Mouse (Mus musculus) hindbrain, embryonic 14.5 days (tissue): Measurements from ENCODE around the gene Parp3. TPM values are rescaled to one million over a fixed set of nuclear protein-coding genes. Genes with fewer than 3 reads are reported as not detected.
A peak's percentile ranks its signal among the peaks of the same experiment; 100 is the strongest.

Source experiments
- ATAC-seq: fragments of 200-750 bp; cut with Nextera tagmentation; 2 replicates; pipeline ENCODE4 v1.8.0; 2017; ENCODE audit warnings: moderate number of reproducible peaks, mild to moderate bottlenecking, moderate TSS enrichment, moderate library complexity; ENCODE audit not compliant: low FRiP score
- DNase-seq: peaks from one replicate; pipeline ENCODE4 v3.0.0-alpha.2; 2015; ENCODE audit warnings: low spot score
- H3K27ac ChIP-seq: fragments of 300-500 bp; sonication (generic); 2 replicates; pipeline ENCODE4 v1.5.1; 2014; ENCODE audit warnings: mild to moderate bottlenecking, moderate library complexity
- H3K27me3 ChIP-seq: fragments of 300-500 bp; sonication (generic); 2 replicates; pipeline ENCODE4 v1.6.1; 2014; ENCODE audit warnings: mild to moderate bottlenecking, low read length, mixed read lengths; ENCODE audit not compliant: control insufficient read depth, insufficient read depth
- H3K36me3 ChIP-seq: fragments of 300-500 bp; sonication (generic); replicated peaks from 2 replicates; pipeline ENCODE4 v1.6.1; 2014; ENCODE audit not compliant: control insufficient read depth, insufficient read depth
- H3K4me1 ChIP-seq: fragments of 300-500 bp; sonication (generic); replicated peaks from 2 replicates; pipeline ENCODE4 v1.6.1; 2014; ENCODE audit warnings: antibody characterized with exemption, low read length, mixed read lengths; ENCODE audit not compliant: control insufficient read depth, insufficient read depth
- H3K4me2 ChIP-seq: fragments of 300-500 bp; sonication (generic); replicated peaks from 2 replicates; pipeline ENCODE4 v1.6.1; 2014; ENCODE audit warnings: mild to moderate bottlenecking, moderate library complexity
- H3K4me3 ChIP-seq: fragments of 300-500 bp; sonication (generic); replicated peaks from 2 replicates; pipeline ENCODE4 v1.5.1; 2014; ENCODE audit warnings: mild to moderate bottlenecking, low read length
- H3K9ac ChIP-seq: fragments of 300-500 bp; sonication (generic); 2 replicates; pipeline ENCODE4 v1.6.1; 2014
- H3K9me3 ChIP-seq: fragments of 300-500 bp; sonication (generic); 2 replicates; pipeline ENCODE4 v1.6.1; 2016; ENCODE audit warnings: low read length; ENCODE audit not compliant: control insufficient read depth
- WGBS: fragments of 180-500 bp; shearing (Covaris S2); extraction: QIAGEN DNeasy Blood & Tissue Kit; methylation state at CpG from one replicate; pipeline ENCODE4 v1.1.7; 2014; 5-methylcytosine and 5-hydroxymethylcytosine counted together
- polyA plus RNA-seq: library from polyadenylated mRNA; unstranded; fragments of >200 nt; fragmentation: Nextera tagmentation; extraction: Ambion mirVana; gene quantifications from 2 replicates; pipeline ENCODE4 v1.2.1, GENCODE M21; 2014

The Parp3 gene
- polyA plus RNA-seq, 1 experiment from 2014 or later: 0.52 TPM

- Histone ChIP-seq H3K9ac (peak overlapping the region; percentile 62), H3K4me1 (peaks cover 28% of the 10 kb centered on the region), H3K27ac (0 out of 2 replicates have a peak overlapping the region, but pooled peaks have one; percentile 36), H3K36me3 (no peaks in the 10 kb centered on the region), H3K27me3 (no peaks in the 10 kb centered on the region), H3K4me3 (peak overlapping the region; percentile 34), H3K9me3 (no peaks in the 10 kb centered on the region), H3K4me2 (peak overlapping the region; percentile 66)
- ATAC-seq: peak; percentile 55
- DNase-seq: peak; percentile 68
- 2% methylated on average over 23 of the region's 23 CpGs for WGBS
These were observed 28.2 kb downstream of the Parp3 start for GRCm38 (mm10) chr9:106448498-106449031.

GRCm38 (mm10) chr9:106447951-106448350 lies 28.8 kb downstream of the Parp3 start:
- Histone ChIP-seq H3K27ac (peak overlapping the region; percentile 62; the same call in 1 of the 2 replicates), H3K4me1 (peaks cover 27% of the 10 kb centered on the region), H3K27me3 (no peaks in the 10 kb centered on the region), H3K9ac (peak overlapping the region; percentile 67), H3K9me3 (no peaks in the 10 kb centered on the region), H3K4me3 (peak overlapping the region; percentile 44), H3K36me3 (no peaks in the 10 kb centered on the region), H3K4me2 (peak overlapping the region; percentile 66)
- DNase-seq (no peak), ATAC-seq (no peak)
- WGBS: 41% methylated on average over 9 of the region's 9 CpGs

GRCm38 (mm10) chr9:106447348-106447747 lies 29.4 kb downstream of the Parp3 start, which contains the start of the genes Abhd14b and Abhd14a:
TSS of gene Abhd14b (plus strand) at chr9:106447459.
TSS of gene Abhd14a (minus strand) at chr9:106447678.
- under 1% methylated on average over 24 of the region's 24 CpGs for WGBS
- Histone ChIP-seq H3K27ac (peak within 1 kb of the TSS; percentile 62; the same call in 1 of the 2 replicates), H3K9ac (peak within 1 kb of the TSS; percentile 67), H3K27me3 (no peaks in the 10 kb centered on the region), H3K4me2 (peak within 1 kb of the TSS; percentile 66), H3K36me3 (no peaks in the 10 kb centered on the region), H3K4me3 (peak within 1 kb of the TSS; percentile 44), H3K4me1 (peaks cover 21% of the 10 kb centered on the region), H3K9me3 (no peaks in the 10 kb centered on the region)
- DNase-seq (peak; percentile 89), ATAC-seq (peak; percentile 79)

- Histone ChIP-seq H3K27me3 (no peaks in the 10 kb centered on the region), H3K27ac (no peak overlapping the region), H3K36me3 (no peaks in the 10 kb centered on the region; the same call in 1 of the 2 replicates), H3K9ac (no peak overlapping the region), H3K9me3 (no peaks in the 10 kb centered on the region), H3K4me2 (no peak overlapping the region), H3K4me1 (peaks cover 21% of the 10 kb centered on the region), H3K4me3 (no peak overlapping the region)
- ATAC-seq (no peak), DNase-seq (no peak)
- 64% methylated on average over 4 of the region's 4 CpGs for WGBS
These were observed 31.9 kb downstream of the Parp3 start for GRCm38 (mm10) chr9:106444836-106445235.

- no peaks in the 10 kb centered on the region for H3K27me3 ChIP-seq
- H3K9me3 ChIP-seq: no peaks in the 10 kb centered on the region
- no peak overlapping the region for H3K4me3 ChIP-seq
- no peaks in the 10 kb centered on the region; the same call in 1 of the 2 replicates for H3K36me3 ChIP-seq
- peaks cover 17% of the 10 kb centered on the region for H3K4me1 ChIP-seq
- ATAC-seq (no peak), DNase-seq (no peak)
- 78% methylated on average over 5 of the region's 5 CpGs for WGBS
- H3K27ac ChIP-seq: no peak overlapping the region
- no peak overlapping the region for H3K4me2 ChIP-seq
- no peak overlapping the region for H3K9ac ChIP-seq
These were observed 34.1 kb downstream of the Parp3 start for GRCm38 (mm10) chr9:106442680-106443079.

- 90% methylated on average over 9 of the region's 9 CpGs for WGBS
- Histone ChIP-seq H3K27ac (no peak overlapping the region), H3K36me3 (peaks cover 28% of the 10 kb centered on the region), H3K4me1 (peaks cover 13% of the 10 kb centered on the region; the same call in 1 of the 2 replicates), H3K9ac (no peak overlapping the region), H3K27me3 (no peaks in the 10 kb centered on the region), H3K4me2 (no peak overlapping the region), H3K9me3 (no peaks in the 10 kb centered on the region), H3K4me3 (no peak overlapping the region)
- DNase-seq: no peak
- ATAC-seq: no peak
These were observed 40.2 kb downstream of the Parp3 start for GRCm38 (mm10) chr9:106436566-106436965.

- Histone ChIP-seq H3K4me1 (peaks cover 14% of the 10 kb centered on the region), H3K27ac (no peak overlapping the region), H3K4me2 (no peak overlapping the region), H3K27me3 (no peaks in the 10 kb centered on the region), H3K9ac (no peak overlapping the region), H3K36me3 (peaks cover 39% of the 10 kb centered on the region), H3K4me3 (no peak overlapping the region), H3K9me3 (no peaks in the 10 kb centered on the region)
- ATAC-seq: no peak
- WGBS: 82% methylated on average over 7 of the region's 7 CpGs
- no peak for DNase-seq
These were observed 43.4 kb downstream of the Parp3 start for GRCm38 (mm10) chr9:106433389-106433788.

- peak overlapping the region; percentile 75 for H3K4me3 ChIP-seq
- H3K27ac ChIP-seq: peak overlapping the region; percentile 97
- H3K9me3 ChIP-seq: no peaks in the 10 kb centered on the region
- H3K4me2 ChIP-seq: peak overlapping the region; percentile 68
- no peak for ATAC-seq
- 2% methylated on average over 4 of the region's 4 CpGs for WGBS
- DNase-seq: no peak
- peak overlapping the region; percentile 86 for H3K9ac ChIP-seq
- H3K27me3 ChIP-seq: no peaks in the 10 kb centered on the region
- H3K4me1 ChIP-seq: peaks cover 8% of the 10 kb centered on the region
- peaks cover 39% of the 10 kb centered on the region for H3K36me3 ChIP-seq
These were observed 46.8 kb downstream of the Parp3 start for GRCm38 (mm10) chr9:106430015-106430264.

GRCm38 (mm10) chr9:106429221-106430014 lies 47.3 kb downstream of the Parp3 start, which contains the start of gene Rpl29:
TSS of gene Rpl29 (plus strand) at chr9:106429454.
- Histone ChIP-seq H3K9me3 (no peaks in the 10 kb centered on the region), H3K27ac (peak within 1 kb of the TSS; percentile 97), H3K9ac (peak within 1 kb of the TSS; percentile 86), H3K4me1 (peaks cover 8% of the 10 kb centered on the region), H3K27me3 (no peaks in the 10 kb centered on the region), H3K36me3 (peaks cover 39% of the 10 kb centered on the region), H3K4me3 (peak within 1 kb of the TSS; percentile 75), H3K4me2 (peak within 1 kb of the TSS; percentile 68)
- peak; percentile 92 for ATAC-seq
- under 1% methylated on average over 55 of the region's 55 CpGs for WGBS
- DNase-seq: peak; percentile 98
